Mouse (Mus musculus): ENCODE measurements around the gene 9430015G10Rik. TPM values are rescaled to one million over a fixed set of nuclear protein-coding genes. Genes with fewer than 3 reads are reported as not detected.

Gene 9430015G10Rik
- polyA plus RNA-seq, 1 experiment = 1.6 TPM

- H3K9me3 ChIP-seq = peaks cover 21% of the 10 kb centered on the region
- no peak overlapping the region for H3K4me3 ChIP-seq (replicated peaks)
- peaks cover 7% of the 10 kb centered on the region; the same call in 1 of the 2 replicates for H3K4me1 ChIP-seq
- TF ChIP-seq GATA1 (IDR thresholded peaks at IDR 0.05; ENCODE audit: borderline replicate concordance, low read length) (no peak), FLI1 (IDR thresholded peaks at IDR 0.05; ENCODE audit: low read length) (no peak)
- H3K36me3 ChIP-seq (replicated peaks; ENCODE audit: low read length) = peaks cover 13% of the 10 kb centered on the region
- peaks cover 6% of the 10 kb centered on the region for H3K27me3 ChIP-seq (replicated peaks)
Measured at GRCm38 (mm10) chr4:156166477-156166876, 56.7 kb downstream of the 9430015G10Rik start.

- Histone ChIP-seq H3K36me3 (replicated peaks; ENCODE audit: low read length) (peaks cover 35% of the 10 kb centered on the region), H3K4me3 (replicated peaks) (no peak overlapping the region), H3K27me3 (replicated peaks) (peaks cover 9% of the 10 kb centered on the region), H3K9me3 (peaks cover 3% of the 10 kb centered on the region), H3K4me1 (peaks cover 7% of the 10 kb centered on the region; the same call in 1 of the 2 replicates)
- TF ChIP-seq FLI1 (IDR thresholded peaks at IDR 0.05; ENCODE audit: low read length) = no peak
- TF ChIP-seq GATA1 (IDR thresholded peaks at IDR 0.05; ENCODE audit: borderline replicate concordance, low read length) = no peak
Measured at GRCm38 (mm10) chr4:156168611-156169010, 58.8 kb downstream of the 9430015G10Rik start.

GRCm38 (mm10) chr4:156169129-156169528 lies 59.3 kb downstream of the 9430015G10Rik start:
- H3K9me3 ChIP-seq = no peaks in the 10 kb centered on the region
- peaks cover 7% of the 10 kb centered on the region; the same call in 1 of the 2 replicates for H3K4me1 ChIP-seq
- TF ChIP-seq FLI1 (IDR thresholded peaks at IDR 0.05; ENCODE audit: low read length) = no peak
- TF ChIP-seq GATA1 (IDR thresholded peaks at IDR 0.05; ENCODE audit: borderline replicate concordance, low read length) = no peak
- H3K4me3 ChIP-seq (replicated peaks) = no peak overlapping the region
- H3K27me3 ChIP-seq (replicated peaks) = peaks cover 13% of the 10 kb centered on the region
- H3K36me3 ChIP-seq (replicated peaks; ENCODE audit: low read length) = peaks cover 40% of the 10 kb centered on the region

GRCm38 (mm10) chr4:156171828-156172227 lies 62.0 kb downstream of the 9430015G10Rik start:
- Histone ChIP-seq H3K9me3 (no peaks in the 10 kb centered on the region), H3K36me3 (replicated peaks; ENCODE audit: low read length) (peaks cover 49% of the 10 kb centered on the region), H3K4me3 (replicated peaks) (no peak overlapping the region), H3K4me1 (no peaks in the 10 kb centered on the region; the same call in 1 of the 2 replicates), H3K27me3 (replicated peaks) (peaks cover 18% of the 10 kb centered on the region)
- TF ChIP-seq GATA1 (IDR thresholded peaks at IDR 0.05; ENCODE audit: borderline replicate concordance, low read length) (no peak), FLI1 (IDR thresholded peaks at IDR 0.05; ENCODE audit: low read length) (no peak)

Other genes with a start within 250 kb of the 9430015G10Rik start
- gene Tas1r3, start 246.6 kb upstream of the 9430015G10Rik start, polyA plus RNA-seq (2012; ENCODE audit: insufficient read depth, low replicate concordance) = 0.22 and 1.7 TPM in 2 replicates
- gene Cptp, start 240.5 kb upstream of the 9430015G10Rik start, polyA plus RNA-seq (2012; ENCODE audit: insufficient read depth, low replicate concordance) = 1.5 and 3.5 TPM in 2 replicates
- gene Ints11, start 240.4 kb upstream of the 9430015G10Rik start, polyA plus RNA-seq (2012; ENCODE audit: insufficient read depth, low replicate concordance) = 12.5 and 14.1 TPM in 2 replicates
- gene Pusl1, start 218.2 kb upstream of the 9430015G10Rik start, polyA plus RNA-seq (2012; ENCODE audit: insufficient read depth, low replicate concordance) = 99.4 and 450 TPM in 2 replicates
- 33.2 and 58.6 TPM in 2 replicates for gene Acap3, start 218.2 kb upstream of the 9430015G10Rik start, polyA plus RNA-seq (2012; ENCODE audit: insufficient read depth, low replicate concordance)
- 90.8 and 106 TPM in 2 replicates for gene Ube2j2, start 166.2 kb upstream of the 9430015G10Rik start, polyA plus RNA-seq (2012; ENCODE audit: insufficient read depth, low replicate concordance)
- 30.2 and 64.1 TPM in 2 replicates for gene C1qtnf12, start 147.7 kb upstream of the 9430015G10Rik start, polyA plus RNA-seq (2012; ENCODE audit: insufficient read depth, low replicate concordance)
- 3.3 and 5.3 TPM in 2 replicates for gene B3galt6, start 117.3 kb upstream of the 9430015G10Rik start, polyA plus RNA-seq (2012; ENCODE audit: insufficient read depth, low replicate concordance)
- gene Sdf4, start 117.1 kb upstream of the 9430015G10Rik start, polyA plus RNA-seq (2012; ENCODE audit: insufficient read depth, low replicate concordance) = 29.6 and 45.2 TPM in 2 replicates
- gene Tnfrsf4, start 96.1 kb upstream of the 9430015G10Rik start, polyA plus RNA-seq (2012; ENCODE audit: insufficient read depth, low replicate concordance) = 2.3 and 9.4 TPM in 2 replicates
- 2.9 TPM in 1 of 2 replicates, not detected in the other for gene Tnfrsf18, start 83.8 kb upstream of the 9430015G10Rik start, polyA plus RNA-seq (2012; ENCODE audit: insufficient read depth, low replicate concordance)
- gene Ttll10, start 50.6 kb upstream of the 9430015G10Rik start, polyA plus RNA-seq (2012; ENCODE audit: insufficient read depth, low replicate concordance) = not detected in 2 replicates
- 0.83 and 1.3 TPM in 2 replicates for gene Rnf223, start 20.5 kb downstream of the 9430015G10Rik start, polyA plus RNA-seq (2012; ENCODE audit: insufficient read depth, low replicate concordance)
- 0.71 and 2.3 TPM in 2 replicates for gene Agrn, start 87.5 kb downstream of the 9430015G10Rik start, polyA plus RNA-seq (2012; ENCODE audit: insufficient read depth, low replicate concordance)
- gene Isg15, start 90.8 kb downstream of the 9430015G10Rik start, polyA plus RNA-seq (2012; ENCODE audit: insufficient read depth, low replicate concordance) = 48.7 TPM in 1 of 2 replicates, not detected in the other
- 0.89 and 3.4 TPM in 2 replicates for gene AW011738, start 93.3 kb downstream of the 9430015G10Rik start, polyA plus RNA-seq (2012; ENCODE audit: insufficient read depth, low replicate concordance)
- gene Perm1, start 105.9 kb downstream of the 9430015G10Rik start, polyA plus RNA-seq (2012; ENCODE audit: insufficient read depth, low replicate concordance) = not detected in 2 replicates
- 16.1 and 21.9 TPM in 2 replicates for gene Plekhn1, start 124.9 kb downstream of the 9430015G10Rik start, polyA plus RNA-seq (2012; ENCODE audit: insufficient read depth, low replicate concordance)
- gene Noc2l, start 126.0 kb downstream of the 9430015G10Rik start, polyA plus RNA-seq (2012; ENCODE audit: insufficient read depth, low replicate concordance) = 9.1 and 29.6 TPM in 2 replicates
- 2.5 TPM in 1 of 2 replicates, not detected in the other for gene Samd11, start 145.7 kb downstream of the 9430015G10Rik start, polyA plus RNA-seq (2012; ENCODE audit: insufficient read depth, low replicate concordance)
- not detected in 2 replicates for gene Vmn2r-ps159, start 221.1 kb downstream of the 9430015G10Rik start, polyA plus RNA-seq (2012; ENCODE audit: insufficient read depth, low replicate concordance)

All from megakaryocyte, embryonic 14.5 days (primary cell).